9 mouse cellular contexts compared by ENCODE assay signal in genomic region chr1:185741034-185741890, GRCm38 (mm10).
DNase-seq lines count a peak whose midpoint lies in the region; ATAC-seq and TF ChIP-seq lines count a peak whose summit lies in the region.
"Had no signal": no experiment of that assay in that cellular context is flagged by ENCODE, and none has a peak within 500 bp of the region (broad histone marks: within the 10 kb centered on the region; RNA-seq: fewer than 3 reads in every experiment).

No protein-coding gene starts in this region.

- H3K9ac ChIP-seq in heart, embryonic 12.5 days: no peak overlapping the region
- no peak overlapping the region for H3K9ac ChIP-seq in neural tube, embryonic 15.5 days (replicated peaks)
- H3K9ac ChIP-seq in liver, embryonic 12.5 days: no peak overlapping the region
- H3K9ac ChIP-seq in liver, postnatal 0 days (replicated peaks): no peak overlapping the region

- H3K27ac ChIP-seq in heart, embryonic 10.5 days: peak overlapping the region; percentile 70
- H3K27ac ChIP-seq in heart, embryonic 12.5 days (ENCODE audit: poor library complexity, severe bottlenecking): no peak overlapping the region
- H3K27ac ChIP-seq in neural tube, embryonic 15.5 days (replicated peaks): 0 out of 2 replicates have a peak overlapping the region, but pooled peaks have one; percentile 24
- no peak overlapping the region for H3K27ac ChIP-seq in liver, embryonic 12.5 days
- no peak overlapping the region for H3K27ac ChIP-seq in liver, postnatal 0 days (ENCODE audit: low read depth)

- H3K4me1 ChIP-seq in heart, embryonic 10.5 days: peaks cover 8% of the 10 kb centered on the region; the same call in 1 of the 2 replicates
- H3K4me1 ChIP-seq in heart, embryonic 12.5 days (replicated peaks): peaks cover 8% of the 10 kb centered on the region; the same call in 1 of the 2 replicates
- peaks cover 9% of the 10 kb centered on the region; the same call in 1 of the 2 replicates for H3K4me1 ChIP-seq in neural tube, embryonic 15.5 days
- no peaks in the 10 kb centered on the region for H3K4me1 ChIP-seq in liver, embryonic 12.5 days
- no peaks in the 10 kb centered on the region for H3K4me1 ChIP-seq in liver, postnatal 0 days (ENCODE audit: insufficient read depth)

- no peak for TF ChIP-seq EP300 in liver, postnatal 0 days (IDR thresholded peaks at IDR 0.05; ENCODE audit: low read depth)

- 54% methylated on average over 11 of the region's 11 CpGs for WGBS in heart, embryonic 10.5 days
- 50% methylated on average over 11 of the region's 11 CpGs for WGBS in heart, embryonic 12.5 days
- WGBS in neural tube, embryonic 15.5 days: 36% methylated on average over 11 of the region's 11 CpGs
- 61% methylated on average over 11 of the region's 11 CpGs for WGBS in liver, embryonic 12.5 days (ENCODE audit: insufficient replicate concordance)
- WGBS in liver, postnatal 0 days (ENCODE audit: insufficient replicate concordance): 57% methylated on average over 11 of the region's 11 CpGs

- no peak overlapping the region for H3K4me2 ChIP-seq in heart, embryonic 12.5 days
- no peak overlapping the region for H3K4me2 ChIP-seq in neural tube, embryonic 15.5 days
- H3K4me2 ChIP-seq in liver, embryonic 12.5 days: no peak overlapping the region
- H3K4me2 ChIP-seq in liver, postnatal 0 days (ENCODE audit: low read depth, low read length): no peak overlapping the region
- H3K4me2 ChIP-seq: heart, embryonic 11.5 days had no signal

- no peaks in the 10 kb centered on the region for H3K27me3 ChIP-seq in heart, embryonic 10.5 days (ENCODE audit: insufficient read depth, poor library complexity, severe bottlenecking)
- no peaks in the 10 kb centered on the region for H3K27me3 ChIP-seq in heart, embryonic 12.5 days (replicated peaks)
- no peaks in the 10 kb centered on the region for H3K27me3 ChIP-seq in neural tube, embryonic 15.5 days (replicated peaks)
- no peaks in the 10 kb centered on the region for H3K27me3 ChIP-seq in liver, embryonic 12.5 days (replicated peaks)
- no peaks in the 10 kb centered on the region for H3K27me3 ChIP-seq in liver, postnatal 0 days (ENCODE audit: insufficient read depth, low read length)

- DNase-seq in heart, embryonic 10.5 days (ENCODE audit: low spot score): no peak
- peak; percentile 78 for DNase-seq in retina, postnatal 1 day
- DNase-seq in retina, embryonic 14.5 days (ENCODE audit: low spot score): no peak
- DNase-seq in frontal cortex, postnatal 10 days (ENCODE audit: low spot score in 2 of 2): peak; percentile 5 to 9
- no peak for DNase-seq in liver, postnatal 0 days

- no peak overlapping the region for H3K4me3 ChIP-seq in heart, embryonic 10.5 days
- no peak overlapping the region for H3K4me3 ChIP-seq in heart, embryonic 12.5 days
- no peak overlapping the region for H3K4me3 ChIP-seq in neural tube, embryonic 15.5 days (replicated peaks)
- no peak overlapping the region for H3K4me3 ChIP-seq in liver, embryonic 12.5 days
- no peak overlapping the region for H3K4me3 ChIP-seq in liver, postnatal 0 days (ENCODE audit: low read depth, low read length)

- no peak for TF ChIP-seq CTCF in liver, postnatal 0 days (IDR thresholded peaks at IDR 0.05; ENCODE audit: low read depth)

- H3K9me3 ChIP-seq in heart, embryonic 10.5 days: no peaks in the 10 kb centered on the region
- H3K9me3 ChIP-seq in heart, embryonic 12.5 days (replicated peaks): no peaks in the 10 kb centered on the region; the same call in 1 of the 2 replicates
- no peaks in the 10 kb centered on the region for H3K9me3 ChIP-seq in neural tube, embryonic 15.5 days (replicated peaks)
- H3K9me3 ChIP-seq in liver, embryonic 12.5 days (replicated peaks): no peaks in the 10 kb centered on the region
- no peaks in the 10 kb centered on the region for H3K9me3 ChIP-seq in liver, postnatal 0 days (ENCODE audit: low read length)

- no peak for ATAC-seq in heart, embryonic 12.5 days (ENCODE audit: insufficient number of reproducible peaks, low FRiP score)
- peak; percentile 24; the same call in 1 of the 2 replicates for ATAC-seq in neural tube, embryonic 15.5 days (ENCODE audit: low FRiP score)
- no peak for ATAC-seq in liver, embryonic 12.5 days
- no peak for ATAC-seq in liver, postnatal 0 days

- H3K36me3 ChIP-seq in heart, embryonic 10.5 days: no peaks in the 10 kb centered on the region
- H3K36me3 ChIP-seq in heart, embryonic 12.5 days: no peaks in the 10 kb centered on the region
- no peaks in the 10 kb centered on the region for H3K36me3 ChIP-seq in neural tube, embryonic 15.5 days
- H3K36me3 ChIP-seq in liver, embryonic 12.5 days: no peaks in the 10 kb centered on the region
- no peaks in the 10 kb centered on the region for H3K36me3 ChIP-seq in liver, postnatal 0 days (replicated peaks; ENCODE audit: insufficient read depth, low read length)

Comparison
In these comparisons a context has a peak if more than half of its experiments do, and no peak if none do; other contexts are left out.
1. DNase-seq: peak in retina, postnatal 1 day (single experiment) and frontal cortex, postnatal 10 days (2 of 2); none in heart, embryonic 10.5 days (single experiment), retina, embryonic 14.5 days (single experiment) and liver, postnatal 0 days (single experiment).
2. H3K27ac ChIP-seq: peak in heart, embryonic 10.5 days (single experiment) and neural tube, embryonic 15.5 days (single experiment); none in heart, embryonic 12.5 days (single experiment), liver, embryonic 12.5 days (single experiment) and liver, postnatal 0 days (single experiment).